Mouse (Mus musculus) left cerebral cortex, adult 2 months (tissue): ENCODE measurements around the gene Tas1r1. TPM values are rescaled to one million over a fixed set of nuclear protein-coding genes. Genes with fewer than 3 reads are reported as not detected.

Experiments used
- DNase-seq, 2 experiments: peaks; one replicate each; pipeline ENCODE4 v3.0.0; 2021 to 2022; ENCODE audit warnings: low spot score in 2 of 2, mixed read lengths in 1 of 2; ENCODE audit errors: extremely low spot score in 1 of 2
- H3K27ac ChIP-seq: fragments of 200-600 bp; 2 replicates; pipeline ENCODE4 v1.8.1; 2022
- H3K4me3 ChIP-seq: fragments of 200-600 bp; 2 replicates; pipeline ENCODE4 v1.8.1; 2022
- CTCF ChIP-seq: fragments of 200-600 bp; IDR thresholded peaks from 2 replicates; pipeline ENCODE4 v1.8.1; 2022; ENCODE audit warnings: antibody characterized with exemption, mild to moderate bottlenecking, moderate library complexity
- intact Hi-C: fragments of 180-260 bp; cut with DNase I; formaldehyde crosslinking; loops from one replicate; pipeline ENCODE4 v1.15.1; 2025
- total RNA-seq, 2 experiments: library from RNA; stranded (reverse); gene quantifications; 2 replicates each; pipeline ENCODE4 v1.2.3; 2021

The Tas1r1 gene
- total RNA-seq, 2 experiments from 2014 or later, result 0.49 to 0.95 TPM

GRCm38 (mm10) chr4:152008148-152008500, 30.2 kb downstream of the Tas1r1 start:
- intact Hi-C loops, result no loop called here
- DNase-seq, result no peak
- no peak for TF ChIP-seq CTCF

GRCm38 (mm10) chr4:152007481-152008147, 30.8 kb downstream of the Tas1r1 start:
- Histone ChIP-seq H3K27ac (peak overlapping the region; percentile 96), H3K4me3 (peak overlapping the region; percentile 78)
- intact Hi-C loops, result no loop called here
- TF ChIP-seq CTCF, result no peak
- DNase-seq, result no peak

More at GRCm38 (mm10) chr4:152008148-152008500, 30.2 kb downstream of the Tas1r1 start:
- H3K4me3 ChIP-seq, result peak overlapping the region; percentile 78
- peak overlapping the region; percentile 96 for H3K27ac ChIP-seq

- intact Hi-C loops, result no loop called here
- DNase-seq, result no peak
- H3K27ac ChIP-seq, result peak overlapping the region; percentile 96
- no peak overlapping the region for H3K4me3 ChIP-seq
- TF ChIP-seq CTCF, result no peak
Observed at GRCm38 (mm10) chr4:152006812-152007211, 31.6 kb downstream of the Tas1r1 start.

- intact Hi-C loops, result no loop called here
- Histone ChIP-seq H3K27ac (no peak overlapping the region), H3K4me3 (no peak overlapping the region)
- peak; percentile 42 for TF ChIP-seq CTCF
- DNase-seq, result no peak
Observed at GRCm38 (mm10) chr4:152006137-152006536, 32.2 kb downstream of the Tas1r1 start.

GRCm38 (mm10) chr4:152002063-152002462, 36.3 kb downstream of the Tas1r1 start:
- DNase-seq, result no peak
- intact Hi-C loops, result no loop called here
- no peak overlapping the region for H3K4me3 ChIP-seq
- TF ChIP-seq CTCF, result no peak
- no peak overlapping the region for H3K27ac ChIP-seq

GRCm38 (mm10) chr4:152001335-152001734, 37.0 kb downstream of the Tas1r1 start:
- no peak; the same call in none of the 2 replicates for TF ChIP-seq CTCF
- H3K27ac ChIP-seq, result no peak overlapping the region
- H3K4me3 ChIP-seq, result no peak overlapping the region
- intact Hi-C loops, result no loop called here
- DNase-seq, result no peak

- DNase-seq, result no peak
- no peak for TF ChIP-seq CTCF
- Histone ChIP-seq H3K4me3 (no peak overlapping the region), H3K27ac (no peak overlapping the region)
- intact Hi-C loops, result no loop called here
Observed at GRCm38 (mm10) chr4:152000906-152001305, 37.5 kb downstream of the Tas1r1 start.

- intact Hi-C loops, result no loop called here
- no peak for DNase-seq
- TF ChIP-seq CTCF, result no peak
- Histone ChIP-seq H3K27ac (no peak overlapping the region), H3K4me3 (no peak overlapping the region)
Observed at GRCm38 (mm10) chr4:151999481-151999880, 38.9 kb downstream of the Tas1r1 start.

GRCm38 (mm10) chr4:151997701-151998100, 40.7 kb downstream of the Tas1r1 start:
- Histone ChIP-seq H3K27ac (no peak overlapping the region), H3K4me3 (peak overlapping the region; percentile 97; the same call in 1 of the 2 replicates)
- TF ChIP-seq CTCF, result no peak
- intact Hi-C loops, result no loop called here
- no peak for DNase-seq

- Histone ChIP-seq H3K4me3 (peak overlapping the region; percentile 97), H3K27ac (peak overlapping the region; percentile 99)
- TF ChIP-seq CTCF, result no peak
- intact Hi-C loops, result loop anchor here (1.0 kb wide), 1 partner anchor 12 kb away; no protein-coding TSS in a partner anchor
- no peak for DNase-seq
Observed at GRCm38 (mm10) chr4:151996951-151997222, 41.5 kb downstream of the Tas1r1 start.

GRCm38 (mm10) chr4:151996173-151996950, 42.0 kb downstream of the Tas1r1 start, which contains the start of gene Phf13:
TSS of gene Phf13 (minus strand) at chr4:151996258.
- Histone ChIP-seq H3K4me3 (peak within 1 kb of the TSS; percentile 97), H3K27ac (peak within 1 kb of the TSS; percentile 99)
- intact Hi-C loops, result loop anchor here (1.0 kb wide), 1 partner anchor 13 kb away; no protein-coding TSS in a partner anchor
- peak; percentile 98 to 99 for DNase-seq
- no peak; the same call in 1 of the 2 replicates for TF ChIP-seq CTCF

- intact Hi-C loops, result loop anchor here (1.0 kb wide), 1 partner anchor 14 kb away; no protein-coding TSS in a partner anchor
- DNase-seq, result no peak
- TF ChIP-seq CTCF, result no peak
- Histone ChIP-seq H3K4me3 (peak overlapping the region; percentile 97), H3K27ac (peak overlapping the region; percentile 88)
Observed at GRCm38 (mm10) chr4:151995371-151996172, 42.8 kb downstream of the Tas1r1 start.
